Mouse (Mus musculus): ENCODE data around the gene Dtx4. TPM values are rescaled to one million over a fixed set of nuclear protein-coding genes. Genes with fewer than 3 reads are reported as not detected.

The Dtx4 gene
- total RNA-seq, 2 experiments from 2014 or later, result 36.0 to 36.3 TPM

DNA sequence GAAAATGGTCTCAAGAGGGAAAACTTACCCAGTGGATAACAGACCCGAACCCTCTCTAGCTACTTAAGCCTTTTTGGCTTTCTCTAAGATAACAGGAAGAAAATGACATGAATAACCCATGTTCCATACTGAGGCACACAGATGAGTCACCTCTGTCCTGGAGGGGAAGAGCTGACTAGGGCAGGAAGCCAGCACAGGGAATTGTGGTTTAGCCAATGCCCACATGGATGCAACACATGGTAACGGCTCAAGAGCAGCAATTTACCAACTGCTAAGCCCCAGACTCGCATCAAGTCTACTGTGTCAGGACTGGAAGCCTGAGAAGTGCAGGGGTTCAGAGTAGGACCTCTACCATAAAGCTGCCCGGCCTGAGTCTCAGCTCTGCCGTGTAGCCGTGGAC is 22.9 kb downstream of the Dtx4 start:
- H3K4me3 ChIP-seq, result no peak overlapping the region
- intact Hi-C loops (cut with DNase I), result loop anchor here (10.0 kb wide), 1 partner anchor 464 kb away; no protein-coding TSS in a partner anchor
- peak overlapping the region; percentile 67 for H3K27ac ChIP-seq
- DNase-seq (ENCODE audit: extremely low spot score in 1 of 2, low spot score in 2 of 2), result no peak
- no peak for TF ChIP-seq CTCF (IDR thresholded peaks at IDR 0.05)

GRCm38 (mm10) chr19:12476721-12477270 is 24.5 kb downstream of the Dtx4 start:
- no peak for TF ChIP-seq CTCF (IDR thresholded peaks at IDR 0.05)
- intact Hi-C loops (cut with DNase I), result loop anchor here (10.0 kb wide), 1 partner anchor 462 kb away; no protein-coding TSS in a partner anchor
- no peak for DNase-seq (ENCODE audit: extremely low spot score in 1 of 2, low spot score in 2 of 2)

GRCm38 (mm10) chr19:12475380-12476250 is 25.6 kb downstream of the Dtx4 start:
- TF ChIP-seq CTCF (IDR thresholded peaks at IDR 0.05), result no peak
- intact Hi-C loops (cut with DNase I), result loop anchor here (1.0 to 10.0 kb wide), 2 partner anchors 332 to 461 kb away; no protein-coding TSS in a partner anchor
- peak; percentile 87 to 90 for DNase-seq (ENCODE audit: extremely low spot score in 1 of 2, low spot score in 2 of 2)
- Histone ChIP-seq H3K4me3 (no peak overlapping the region), H3K27ac (peak overlapping the region; percentile 87)

More at GRCm38 (mm10) chr19:12476721-12477270, 24.5 kb downstream of the Dtx4 start:
- Histone ChIP-seq H3K4me3 (no peak overlapping the region), H3K27ac (peak overlapping the region; percentile 67; the same call in 1 of the 2 replicates)

GRCm38 (mm10) chr19:12473951-12474350 is 27.3 kb downstream of the Dtx4 start:
- no peak for TF ChIP-seq CTCF (IDR thresholded peaks at IDR 0.05)
- intact Hi-C loops (cut with DNase I), result loop anchor here (10.0 kb wide), 1 partner anchor 459 kb away; no protein-coding TSS in a partner anchor
- no peak for DNase-seq (ENCODE audit: extremely low spot score in 1 of 2, low spot score in 2 of 2)

GRCm38 (mm10) chr19:12473201-12473641 is 28.0 kb downstream of the Dtx4 start:
- DNase-seq (ENCODE audit: extremely low spot score in 1 of 2, low spot score in 2 of 2), result no peak
- peak overlapping the region; percentile 16; the same call in 1 of the 2 replicates for H3K27ac ChIP-seq
- no peak overlapping the region for H3K4me3 ChIP-seq
- intact Hi-C loops (cut with DNase I), result loop anchor here (10.0 kb wide), 1 partner anchor 458 kb away; no protein-coding TSS in a partner anchor
- no peak for TF ChIP-seq CTCF (IDR thresholded peaks at IDR 0.05)

More at GRCm38 (mm10) chr19:12473951-12474350, 27.3 kb downstream of the Dtx4 start:
- H3K27ac ChIP-seq, result peak overlapping the region; percentile 87; the same call in 1 of the 2 replicates
- no peak overlapping the region for H3K4me3 ChIP-seq

DNA sequence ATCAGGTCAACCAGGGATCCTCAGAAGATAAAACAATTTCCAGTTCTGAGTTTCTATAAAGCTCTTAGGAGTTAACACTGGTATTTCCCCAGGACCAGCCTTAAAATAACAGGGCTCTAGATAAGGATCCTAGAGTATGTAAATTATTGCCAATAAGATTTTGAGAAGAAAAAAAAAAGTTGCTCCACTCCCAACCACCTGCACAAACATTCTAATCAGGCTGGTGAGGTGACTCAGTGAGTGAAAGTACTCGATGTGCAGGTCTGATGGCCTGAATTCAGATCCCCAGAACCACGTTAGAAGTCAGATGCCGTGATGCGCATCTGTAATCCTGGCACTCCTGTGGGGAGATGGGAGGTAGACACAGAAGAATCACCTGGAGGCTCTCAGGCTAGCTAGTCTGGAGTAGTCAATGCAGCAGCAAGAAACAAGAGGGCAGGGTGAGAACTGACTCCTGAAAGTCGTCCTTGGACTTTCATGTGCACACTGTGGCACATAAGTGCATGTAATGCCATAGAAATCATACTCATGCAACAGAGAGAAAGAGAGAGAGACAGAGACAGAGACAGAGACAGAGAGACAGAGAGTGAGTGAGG is 28.8 kb downstream of the Dtx4 start:
- peak overlapping the region; percentile 4; the same call in 1 of the 2 replicates for H3K27ac ChIP-seq
- no peak for DNase-seq (ENCODE audit: extremely low spot score in 1 of 2, low spot score in 2 of 2)
- intact Hi-C loops (cut with DNase I), result loop anchor here (10.0 kb wide), 1 partner anchor 458 kb away; no protein-coding TSS in a partner anchor
- no peak overlapping the region for H3K4me3 ChIP-seq
- TF ChIP-seq CTCF (IDR thresholded peaks at IDR 0.05), result no peak

DNA sequence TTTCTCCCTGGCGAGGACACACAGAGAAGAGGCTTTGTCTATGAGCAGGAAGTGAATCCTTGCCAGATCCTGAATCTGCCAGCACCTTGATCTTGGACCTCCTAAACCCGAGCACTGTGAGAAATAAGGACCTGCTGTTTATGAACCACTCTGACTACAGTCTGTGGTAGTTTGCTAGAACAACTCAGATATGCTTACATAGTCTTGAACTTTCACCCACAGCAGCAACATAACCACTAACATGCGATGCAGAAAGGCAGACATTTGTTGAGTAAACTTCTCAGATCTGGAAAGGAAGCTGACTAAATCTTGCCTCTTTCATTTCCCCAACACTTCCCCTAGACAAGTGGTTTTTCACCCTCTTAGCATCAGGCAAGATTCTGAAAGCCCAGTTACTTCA is 29.4 kb downstream of the Dtx4 start:
- Histone ChIP-seq H3K4me3 (no peak overlapping the region), H3K27ac (peak overlapping the region; percentile 4; the same call in 1 of the 2 replicates)
- DNase-seq (ENCODE audit: extremely low spot score in 1 of 2, low spot score in 2 of 2), result no peak
- intact Hi-C loops (cut with DNase I), result loop anchor here (10.0 kb wide), 1 partner anchor 457 kb away; no protein-coding TSS in a partner anchor
- TF ChIP-seq CTCF (IDR thresholded peaks at IDR 0.05), result no peak

DNA sequence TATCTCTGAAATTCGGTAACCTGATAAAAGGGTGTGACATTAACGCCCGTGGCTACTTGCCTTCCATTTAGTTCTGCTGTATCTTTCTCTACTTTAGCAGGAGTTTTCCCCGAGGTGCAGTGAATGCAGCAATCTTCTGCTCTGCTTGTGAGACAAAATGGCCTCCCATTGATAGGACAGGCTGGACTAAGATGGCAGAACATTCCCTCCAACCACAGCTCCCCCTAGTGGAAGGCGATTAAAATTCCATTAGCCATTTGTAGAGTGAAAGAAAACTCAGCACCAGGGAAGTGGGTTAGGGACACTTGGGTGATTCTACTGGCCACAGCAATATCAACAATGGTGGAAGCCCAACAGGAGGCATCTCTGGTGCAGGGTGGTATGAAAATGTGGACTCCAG is 33.8 kb downstream of the Dtx4 start:
- H3K27ac ChIP-seq, result no peak overlapping the region
- peak; percentile 56 for TF ChIP-seq CTCF (IDR thresholded peaks at IDR 0.05)
- no peak overlapping the region for H3K4me3 ChIP-seq
- peak; percentile 11 to 32 for DNase-seq (ENCODE audit: extremely low spot score in 1 of 2, low spot score in 2 of 2)
- intact Hi-C loops (cut with DNase I), result loop anchor here (2.0 to 5.0 kb wide), 2 partner anchors 35 to 125 kb away; partner anchors contain the start of gene Dtx4

DNA sequence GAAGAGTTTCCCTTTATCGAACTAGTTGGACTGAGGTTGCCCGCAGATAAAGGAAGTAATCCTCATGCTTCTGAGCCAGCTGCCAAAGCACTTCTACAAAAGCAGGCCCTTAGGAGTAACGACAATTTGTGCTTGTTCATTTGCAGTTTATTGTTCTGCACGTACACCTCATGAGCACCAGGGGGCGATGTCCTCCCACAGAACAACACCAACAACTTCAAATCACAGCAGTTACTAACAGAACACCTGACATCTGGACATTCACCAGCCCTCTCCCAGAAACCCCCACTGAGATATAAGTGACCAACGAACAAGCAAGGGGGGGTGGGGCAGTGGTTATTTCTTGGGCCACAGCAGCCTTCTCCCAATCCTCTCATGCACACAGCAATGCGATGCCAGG is 35.0 kb downstream of the Dtx4 start:
- DNase-seq (ENCODE audit: extremely low spot score in 1 of 2, low spot score in 2 of 2), result peak; percentile 49 to 62

GRCm38 (mm10) chr19:12465530-12466144 is 35.6 kb downstream of the Dtx4 start:
- intact Hi-C loops (cut with DNase I), result loop anchor here (2.0 to 5.0 kb wide), 2 partner anchors 37 to 127 kb away; partner anchors contain the start of gene Dtx4
- H3K27ac ChIP-seq, result no peak overlapping the region
- peak in 1 of 2 experiments; percentile 4 for DNase-seq (ENCODE audit: extremely low spot score in 1 of 2, low spot score in 2 of 2)
- no peak for TF ChIP-seq CTCF (IDR thresholded peaks at IDR 0.05)
- H3K4me3 ChIP-seq, result no peak overlapping the region

More for the DNA sequence above, 35.0 kb downstream of the Dtx4 start:
- intact Hi-C loops (cut with DNase I), result loop anchor here (2.0 to 5.0 kb wide), 2 partner anchors 36 to 127 kb away; partner anchors contain the start of gene Dtx4
- H3K27ac ChIP-seq, result no peak overlapping the region
- peak; percentile 83 for TF ChIP-seq CTCF (IDR thresholded peaks at IDR 0.05)
- no peak overlapping the region for H3K4me3 ChIP-seq

GRCm38 (mm10) chr19:12464674-12465073 is 36.6 kb downstream of the Dtx4 start:
- TF ChIP-seq CTCF (IDR thresholded peaks at IDR 0.05), result no peak
- Histone ChIP-seq H3K27ac (no peak overlapping the region), H3K4me3 (no peak overlapping the region)
- intact Hi-C loops (cut with DNase I), result loop anchor here (5.0 kb wide), 1 partner anchor 38 kb away; the partner anchor contains the start of gene Dtx4
- DNase-seq (ENCODE audit: extremely low spot score in 1 of 2, low spot score in 2 of 2), result no peak
